Mouse (Mus musculus): Measurements from ENCODE around the gene Kctd10.
A peak's percentile ranks its signal among the peaks of the same experiment; 100 is the strongest.

Gene Kctd10

GRCm38 (mm10) chr5:114378936-114379335 lies 1.4 kb downstream of the Kctd10 start:
- no peak for DNase-seq (ENCODE audit: low read depth, low spot score)

- DNase-seq (ENCODE audit: low read depth, low spot score): no peak
Observed at GRCm38 (mm10) chr5:114378177-114378920, 2.0 kb downstream of the Kctd10 start.

GRCm38 (mm10) chr5:114374409-114375213 lies 5.7 kb downstream of the Kctd10 start:
- DNase-seq (ENCODE audit: low read depth, low spot score): no peak

GRCm38 (mm10) chr5:114373581-114373980 lies 6.7 kb downstream of the Kctd10 start:
- no peak for DNase-seq (ENCODE audit: low read depth, low spot score)

- DNase-seq (ENCODE audit: low read depth, low spot score): no peak
Observed at GRCm38 (mm10) chr5:114373174-114373573, 7.1 kb downstream of the Kctd10 start.

GRCm38 (mm10) chr5:114372565-114372964 lies 7.7 kb downstream of the Kctd10 start:
- DNase-seq (ENCODE audit: low read depth, low spot score): no peak

GRCm38 (mm10) chr5:114371731-114372473 lies 8.4 kb downstream of the Kctd10 start:
- no peak for DNase-seq (ENCODE audit: low read depth, low spot score)

- no peak for DNase-seq (ENCODE audit: low read depth, low spot score)
Observed at GRCm38 (mm10) chr5:114371331-114371730, 9.0 kb downstream of the Kctd10 start.

GRCm38 (mm10) chr5:114370371-114370776 lies 9.9 kb downstream of the Kctd10 start:
- DNase-seq (ENCODE audit: low read depth, low spot score): peak; percentile 61

GRCm38 (mm10) chr5:114369921-114370320 lies 10.4 kb downstream of the Kctd10 start:
- no peak for DNase-seq (ENCODE audit: low read depth, low spot score)

- DNase-seq (ENCODE audit: low read depth, low spot score): no peak
Observed at GRCm38 (mm10) chr5:114368803-114369496, 11.4 kb downstream of the Kctd10 start.

- no peak for DNase-seq (ENCODE audit: low read depth, low spot score)
Observed at GRCm38 (mm10) chr5:114368121-114368520, 12.2 kb downstream of the Kctd10 start.

GRCm38 (mm10) chr5:114365043-114365752 lies 15.1 kb downstream of the Kctd10 start:
- no peak for DNase-seq (ENCODE audit: low read depth, low spot score)

- DNase-seq (ENCODE audit: low read depth, low spot score): no peak
Observed at GRCm38 (mm10) chr5:114360968-114361367, 19.3 kb downstream of the Kctd10 start.

GRCm38 (mm10) chr5:114359586-114359985 lies 20.7 kb downstream of the Kctd10 start:
- DNase-seq (ENCODE audit: low read depth, low spot score): no peak

- no peak for DNase-seq (ENCODE audit: low read depth, low spot score)
Observed at GRCm38 (mm10) chr5:114358833-114359232, 21.5 kb downstream of the Kctd10 start.

- DNase-seq (ENCODE audit: low read depth, low spot score): no peak
Observed at GRCm38 (mm10) chr5:114356936-114357751, 23.2 kb downstream of the Kctd10 start.

- peak; percentile 69 for DNase-seq (ENCODE audit: low read depth, low spot score)
Observed at GRCm38 (mm10) chr5:114356250-114356935, 23.9 kb downstream of the Kctd10 start.

- no peak for DNase-seq (ENCODE audit: low read depth, low spot score)
Observed at GRCm38 (mm10) chr5:114351490-114351889, 28.8 kb downstream of the Kctd10 start.
